ENCODE assay signal across 8 mouse cellular contexts in the genomic region with DNA sequence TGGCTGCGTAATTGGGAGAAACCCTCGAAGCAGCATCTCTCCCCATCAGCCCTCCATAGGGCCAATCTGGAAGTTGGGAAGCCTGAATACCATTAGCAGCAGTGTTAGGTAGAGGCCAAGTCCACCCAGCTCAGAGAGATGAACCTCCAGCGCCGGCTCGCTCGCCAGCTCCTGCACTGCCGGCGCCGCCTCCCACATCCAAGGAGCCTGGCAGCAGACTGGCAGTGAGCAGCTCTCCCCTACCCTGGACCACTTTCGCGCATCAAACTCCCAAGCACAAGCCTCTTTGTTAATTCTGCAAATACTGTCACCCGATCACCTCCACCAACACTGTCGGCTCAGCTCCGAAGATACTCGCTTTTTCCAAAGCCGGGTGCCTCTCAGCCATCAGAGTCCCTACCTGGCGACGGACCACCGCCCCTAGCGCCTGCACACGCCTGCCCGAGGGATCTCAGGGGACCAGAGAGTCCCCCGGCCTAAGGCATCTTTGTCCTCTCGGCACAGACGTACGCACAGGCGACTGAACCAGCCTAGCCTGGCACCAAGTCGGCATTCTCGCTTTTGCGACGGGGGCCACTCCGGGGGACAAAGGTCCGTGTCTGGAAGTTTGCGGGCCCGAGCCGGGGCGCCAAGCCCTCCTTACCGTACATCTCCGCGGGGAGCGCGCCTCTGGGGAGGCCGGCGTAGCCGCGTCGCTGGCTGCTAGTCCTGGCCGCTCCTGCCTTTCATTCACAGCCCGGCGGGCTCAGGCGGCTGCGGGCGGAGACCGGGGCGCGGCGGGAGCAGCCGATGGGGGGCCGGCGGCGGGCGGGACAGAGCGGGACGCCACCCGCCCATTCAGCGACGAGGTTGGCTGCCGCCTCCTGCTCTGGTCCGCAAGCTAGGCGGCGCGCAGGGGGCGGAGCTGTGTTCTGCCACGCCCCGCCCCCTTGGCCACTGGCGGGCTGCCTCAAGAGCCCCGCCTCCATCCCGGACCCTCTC. TPM values are rescaled to one million over a fixed set of nuclear protein-coding genes. Genes with fewer than 3 reads are reported as not detected.
DNase-seq lines count a peak whose midpoint lies in the region; ATAC-seq and TF ChIP-seq lines count a peak whose summit lies in the region.

A gene (minus strand): TSS at position 855 of the 981 bp plus-strand sequence.

- no peaks in the 10 kb centered on the region for H3K36me3 ChIP-seq in C2C12 (ENCODE audit: control insufficient read depth, insufficient read depth)
- H3K36me3 ChIP-seq in forebrain, embryonic 10.5 days (replicated peaks) = no peaks in the 10 kb centered on the region
- H3K36me3 ChIP-seq in heart, embryonic 13.5 days = no peaks in the 10 kb centered on the region
- H3K36me3 ChIP-seq in kidney, embryonic 16.5 days (ENCODE audit: insufficient read depth, low read length) = no peaks in the 10 kb centered on the region
- no peaks in the 10 kb centered on the region for H3K36me3 ChIP-seq in limb, embryonic 15.5 days
- no peaks in the 10 kb centered on the region for H3K36me3 ChIP-seq in midbrain, embryonic 16.5 days (ENCODE audit: control insufficient read depth, insufficient read depth, low read length)

- no peaks in the 10 kb centered on the region for H3K79me3 ChIP-seq in C2C12 (ENCODE audit: low read depth)

- peaks cover 14% of the 10 kb centered on the region for H3K27me3 ChIP-seq in C2C12 (ENCODE audit: control insufficient read depth, insufficient read depth, insufficient read length)
- peaks cover 63% of the 10 kb centered on the region for H3K27me3 ChIP-seq in forebrain, embryonic 10.5 days (ENCODE audit: poor library complexity, severe bottlenecking)
- H3K27me3 ChIP-seq in heart, embryonic 13.5 days (replicated peaks) = peaks cover 21% of the 10 kb centered on the region; the same call in 1 of the 2 replicates
- H3K27me3 ChIP-seq in kidney, embryonic 16.5 days (ENCODE audit: insufficient read depth, low read length) = peaks cover 11% of the 10 kb centered on the region; the same call in 1 of the 2 replicates
- peaks cover 16% of the 10 kb centered on the region for H3K27me3 ChIP-seq in limb, embryonic 15.5 days
- no peaks in the 10 kb centered on the region for H3K27me3 ChIP-seq in midbrain, embryonic 16.5 days (ENCODE audit: control insufficient read depth, insufficient read depth, low read depth, low read length)

- H3K4me2 ChIP-seq in heart, embryonic 13.5 days = peak within 1 kb of the TSS; percentile 90
- peak within 1 kb of the TSS; percentile 98 for H3K4me2 ChIP-seq in kidney, embryonic 16.5 days (replicated peaks; ENCODE audit: low read depth, low read length)
- H3K4me2 ChIP-seq in limb, embryonic 15.5 days = peak within 1 kb of the TSS; percentile 98
- peak within 1 kb of the TSS; percentile 80 for H3K4me2 ChIP-seq in midbrain, embryonic 16.5 days (ENCODE audit: low read length)

- H3K4me3 ChIP-seq in C2C12 (ENCODE audit: insufficient read depth, poor library complexity, severe bottlenecking) = peak within 1 kb of the TSS; percentile 14
- peak within 1 kb of the TSS; percentile 73 for H3K4me3 ChIP-seq in forebrain, embryonic 10.5 days
- H3K4me3 ChIP-seq in heart, embryonic 13.5 days = peak within 1 kb of the TSS; percentile 76
- H3K4me3 ChIP-seq in kidney, embryonic 16.5 days (ENCODE audit: low read length) = peak within 1 kb of the TSS; percentile 68
- peak within 1 kb of the TSS; percentile 72 for H3K4me3 ChIP-seq in limb, embryonic 15.5 days
- peak within 1 kb of the TSS; percentile 90 for H3K4me3 ChIP-seq in midbrain, embryonic 16.5 days (ENCODE audit: low read depth, low read length)

- peaks cover 20% of the 10 kb centered on the region for H3K4me1 ChIP-seq in forebrain, embryonic 10.5 days
- peaks cover 56% of the 10 kb centered on the region for H3K4me1 ChIP-seq in heart, embryonic 13.5 days
- 0 out of 2 replicates have a peak, but pooled peaks cover 9% of the 10 kb centered on the region for H3K4me1 ChIP-seq in kidney, embryonic 16.5 days (ENCODE audit: insufficient read depth, low read length)
- peaks cover 19% of the 10 kb centered on the region for H3K4me1 ChIP-seq in limb, embryonic 15.5 days
- peaks cover 21% of the 10 kb centered on the region for H3K4me1 ChIP-seq in midbrain, embryonic 16.5 days (ENCODE audit: control insufficient read depth, insufficient read depth, low read length)

- H3ac ChIP-seq in C2C12 (ENCODE audit: control insufficient read depth, insufficient read length, low read depth) = peak within 1 kb of the TSS; percentile 43

- 0 out of 2 replicates have a peak, but pooled peaks cover 3% of the 10 kb centered on the region for H3K9me3 ChIP-seq in forebrain, embryonic 10.5 days
- no peaks in the 10 kb centered on the region for H3K9me3 ChIP-seq in heart, embryonic 13.5 days
- H3K9me3 ChIP-seq in kidney, embryonic 16.5 days (ENCODE audit: low read length) = no peaks in the 10 kb centered on the region
- no peaks in the 10 kb centered on the region for H3K9me3 ChIP-seq in limb, embryonic 15.5 days
- H3K9me3 ChIP-seq in midbrain, embryonic 16.5 days (replicated peaks; ENCODE audit: control insufficient read depth, low read length, poor library complexity, severe bottlenecking) = no peaks in the 10 kb centered on the region

- H3K27ac ChIP-seq in forebrain, embryonic 10.5 days = peak within 1 kb of the TSS; percentile 89
- peak within 1 kb of the TSS; percentile 58 for H3K27ac ChIP-seq in heart, embryonic 13.5 days (replicated peaks)
- no peak within 1 kb of the TSS for H3K27ac ChIP-seq in kidney, embryonic 16.5 days (ENCODE audit: low read length)
- peak within 1 kb of the TSS; percentile 17; the same call in 1 of the 2 replicates for H3K27ac ChIP-seq in limb, embryonic 15.5 days
- peak within 1 kb of the TSS; percentile 84 for H3K27ac ChIP-seq in midbrain, embryonic 16.5 days (ENCODE audit: low read length)

- ATAC-seq in heart, embryonic 13.5 days (ENCODE audit: extremely low read depth, insufficient number of reproducible peaks, low FRiP score, low TSS enrichment) = peak; percentile 80
- ATAC-seq in kidney, embryonic 16.5 days (ENCODE audit: low FRiP score, low TSS enrichment) = peak; percentile 96
- peak; percentile 85 for ATAC-seq in limb, embryonic 15.5 days (ENCODE audit: insufficient number of reproducible peaks, low FRiP score, low TSS enrichment, low read depth)
- ATAC-seq in midbrain, embryonic 16.5 days = peak; percentile 95

- under 1% methylated on average over 78 of the region's 78 CpGs for WGBS in forebrain, embryonic 10.5 days
- WGBS in heart, embryonic 13.5 days = under 1% methylated on average over 76 of the region's 78 CpGs
- WGBS in kidney, embryonic 16.5 days = 1% methylated on average over 76 of the region's 78 CpGs
- under 1% methylated on average over 65 of the region's 78 CpGs for WGBS in limb, embryonic 15.5 days
- WGBS in midbrain, embryonic 16.5 days = under 1% methylated on average over 76 of the region's 78 CpGs

- peak within 1 kb of the TSS; percentile 86 for H3K9ac ChIP-seq in heart, embryonic 13.5 days
- H3K9ac ChIP-seq in kidney, embryonic 16.5 days (replicated peaks; ENCODE audit: low read length) = peak within 1 kb of the TSS; percentile 69
- H3K9ac ChIP-seq in limb, embryonic 15.5 days = peak within 1 kb of the TSS; percentile 55
- H3K9ac ChIP-seq in midbrain, embryonic 16.5 days (ENCODE audit: low read depth, low read length) = peak within 1 kb of the TSS; percentile 89

- peak; percentile 72 for DNase-seq in brain, embryonic 18.5 days (ENCODE audit: low read depth, low spot score)
- peak; percentile 80 for DNase-seq in forebrain, embryonic 10.5 days (ENCODE audit: extremely low spot score, low spot score)
- peak; percentile 17 to 25 for DNase-seq in spleen, postnatal 14 days (ENCODE audit: low spot score in 2 of 2)

- no peak for TF ChIP-seq CTCF in C2C12 (IDR thresholded peaks at IDR 0.05; ENCODE audit: control insufficient read depth, insufficient read depth, insufficient read length)

- no peaks in the 10 kb centered on the region for H3K79me2 ChIP-seq in C2C12 (ENCODE audit: control insufficient read depth, insufficient read depth)

TF ChIP-seq in C2C12, 6 proteins besides CTCF, POLR2A, EP300 and RAD21:
- TF ChIP-seq USF1 (IDR thresholded peaks at IDR 0.05; ENCODE audit: low read depth) (no peak), MAX (IDR thresholded peaks at IDR 0.05) (no peak), FOSL1 (IDR thresholded peaks at IDR 0.05; ENCODE audit: insufficient read depth, low read length, poor library complexity, severe bottlenecking) (no peak), MYOD1 (IDR thresholded peaks at IDR 0.05; ENCODE audit: control insufficient read depth, insufficient read length, low read depth) (no peak), CEBPB (IDR thresholded peaks at IDR 0.05; ENCODE audit: low read depth) (no peak), MYOG (IDR thresholded peaks at IDR 0.05; ENCODE audit: control insufficient read depth, extremely low read depth, insufficient read length) (no peak)

RNA-seq across cellular contexts. Expression of the gene that starts here (rescaled TPM):
- polyA plus RNA-seq in C2C12 (2012; fragmentation: generic; extraction: Trizol) = 0.09 TPM
- polyA plus RNA-seq in forebrain, embryonic 10.5 days (2016; fragmentation: Nextera tagmentation; extraction: Ambion mirVana) = 7.7 and 8.7 TPM in 2 replicates
- 5.9 and 6.2 TPM in 2 replicates for polyA plus RNA-seq in heart, embryonic 13.5 days (2015; fragmentation: Nextera tagmentation; extraction: Ambion mirVana)
- polyA plus RNA-seq in kidney, embryonic 16.5 days (2015; fragmentation: Nextera tagmentation; extraction: Ambion mirVana) = 3.4 and 3.9 TPM in 2 replicates
- 3.5 and 3.7 TPM in 2 replicates for polyA plus RNA-seq in limb, embryonic 15.5 days (2015; fragmentation: Nextera tagmentation; extraction: Ambion mirVana)
- polyA plus RNA-seq in midbrain, embryonic 16.5 days (2015; fragmentation: Nextera tagmentation; extraction: Ambion mirVana) = 48.4 and 53.6 TPM in 2 replicates

Comparison
In these comparisons a context has a peak if more than half of its experiments do, and no peak if none do; other contexts are left out.
1. H3K4me3 ChIP-seq: peak in every context shown above with its lines; median percentile 90 in midbrain, embryonic 16.5 days; 76 in heart, embryonic 13.5 days; 73 in forebrain, embryonic 10.5 days; 72 in limb, embryonic 15.5 days; 68 in kidney, embryonic 16.5 days; 14 in C2C12.
2. DNase-seq: peak in every context shown above with its lines; median percentile 80 in forebrain, embryonic 10.5 days; 72 in brain, embryonic 18.5 days; 21 in spleen, postnatal 14 days.